Mouse (Mus musculus): ENCODE measurements around the gene Cenpc1.

- no peak for TF ChIP-seq CTCF (IDR thresholded peaks at IDR 0.05; ENCODE audit: extremely low read depth, insufficient read depth, low read length)
- TF ChIP-seq POLR2A (IDR thresholded peaks at IDR 0.05; ENCODE audit: extremely low read depth, insufficient read depth, low read length), result no peak
Observed at GRCm38 (mm10) chr5:86065876-86066550, 630 bp upstream of the Cenpc1 start.
